Mouse (Mus musculus) A20 (cell line): ENCODE data around the gene Hpcal1.
A peak's percentile ranks its signal among the peaks of the same experiment; 100 is the strongest.

ENCODE experiments used
- DNase-seq: peaks from one replicate; pipeline ENCODE4 v3.0.0-alpha.2; 2011; ENCODE audit warnings: low read depth, low spot score

The Hpcal1 gene

GRCm38 (mm10) chr12:17690564-17691281 lies at the start of gene Hpcal1:
Hpcal1 (plus strand) TSS chr12:17690856.
- DNase-seq: peak; percentile 90

- DNase-seq: no peak
Measured at GRCm38 (mm10) chr12:17641269-17641668, 49.4 kb upstream of the Hpcal1 start.

- no peak for DNase-seq
Measured at GRCm38 (mm10) chr12:17644385-17645222, 46.1 kb upstream of the Hpcal1 start.

- no peak for DNase-seq
Measured at GRCm38 (mm10) chr12:17646457-17646856, 44.2 kb upstream of the Hpcal1 start.

DNA sequence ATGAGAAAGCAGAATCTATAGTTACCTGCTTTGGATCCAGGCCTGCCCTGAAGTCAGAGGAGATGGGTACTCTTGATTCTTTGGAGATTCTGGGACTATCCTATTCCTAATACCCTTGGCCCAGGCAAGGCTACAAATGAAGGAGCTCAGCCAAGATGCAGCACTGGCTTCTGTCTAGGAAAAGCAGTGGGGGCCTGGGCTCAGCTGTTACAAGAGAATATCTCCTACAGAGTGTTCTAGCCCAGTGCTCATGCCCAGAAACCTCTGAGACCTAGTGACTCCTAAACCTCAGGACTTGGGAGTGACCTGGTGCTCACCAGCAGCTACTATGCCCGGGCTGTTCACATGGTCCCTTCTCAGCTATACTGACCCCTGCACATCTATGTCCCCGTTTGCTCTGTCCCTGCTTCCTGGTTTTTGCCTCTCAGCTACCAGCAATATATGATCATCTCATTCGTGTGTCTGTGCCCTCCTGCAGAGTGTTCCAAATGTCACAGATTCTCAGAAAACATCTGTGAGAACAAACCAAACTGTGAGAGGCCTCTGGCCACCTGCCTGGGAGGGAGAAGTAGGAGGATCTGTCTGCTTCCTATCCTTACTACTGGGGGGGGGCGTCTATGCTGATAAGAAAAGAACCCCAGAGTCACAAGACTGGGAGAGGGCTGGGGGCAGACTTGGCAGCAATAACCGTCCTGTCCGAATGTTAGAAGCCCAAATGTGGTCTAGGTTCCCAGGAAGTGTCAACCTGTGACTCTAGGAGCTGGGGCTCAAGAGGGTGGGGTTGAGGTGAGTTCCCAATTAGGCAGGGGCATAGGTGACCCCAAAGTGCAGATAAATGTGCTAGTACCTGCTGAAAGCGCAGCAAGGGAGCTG lies 39.2 kb upstream of the Hpcal1 start:
- DNase-seq: no peak

GRCm38 (mm10) chr12:17652216-17653050 lies 38.2 kb upstream of the Hpcal1 start:
- DNase-seq: no peak

- DNase-seq: no peak
Measured at GRCm38 (mm10) chr12:17653051-17653783, 37.4 kb upstream of the Hpcal1 start.

DNA sequence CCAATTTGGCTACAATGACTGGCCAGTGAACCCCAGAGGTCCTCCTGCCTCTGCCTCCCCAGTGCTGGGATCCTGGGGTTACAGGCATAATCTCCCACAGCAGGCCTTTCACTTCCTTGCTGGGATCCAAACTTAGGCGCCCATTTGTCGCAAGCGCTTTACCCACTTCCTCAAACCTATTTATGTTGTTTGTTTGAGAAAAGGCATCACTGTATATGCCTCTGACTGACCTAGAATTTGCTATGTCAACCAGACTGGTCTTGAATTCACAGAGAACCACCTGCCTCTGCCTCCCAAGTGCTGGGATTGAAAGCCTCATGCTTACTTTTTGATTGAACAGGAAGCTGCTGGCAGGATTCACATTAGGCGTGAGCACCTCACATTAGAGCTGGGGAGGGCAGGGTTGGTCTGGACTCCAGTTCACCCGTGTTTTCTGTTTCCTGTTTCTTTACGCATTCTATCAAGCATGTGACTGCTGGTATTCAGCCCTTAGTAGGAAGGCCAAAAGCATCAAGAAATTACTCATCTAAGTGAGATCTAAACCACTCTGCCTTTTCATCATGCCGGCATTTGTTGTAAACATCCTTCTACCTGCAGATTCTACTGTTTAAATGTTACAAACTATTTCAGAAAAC lies 33.0 kb upstream of the Hpcal1 start:
- DNase-seq: peak; percentile 89

DNA sequence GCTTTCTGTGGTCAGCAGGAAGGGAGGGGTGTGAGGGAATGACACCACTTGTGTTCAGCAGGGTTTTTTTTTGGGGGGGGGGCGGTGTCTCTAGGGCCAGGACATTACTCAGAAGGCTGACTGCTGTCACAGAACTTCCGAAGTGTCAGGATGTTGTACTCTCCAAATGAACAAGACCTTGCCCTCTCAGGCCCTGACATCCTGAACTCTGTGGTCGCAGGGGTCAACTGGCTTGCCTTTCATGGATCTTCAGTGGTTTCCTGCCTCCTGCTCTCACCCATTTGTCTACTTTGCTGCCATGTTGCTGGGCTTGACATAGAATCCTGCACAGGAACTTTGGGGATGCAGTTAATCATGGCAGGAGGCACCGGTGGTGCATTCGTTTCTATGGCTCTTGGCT lies 32.1 kb upstream of the Hpcal1 start:
- no peak for DNase-seq

GRCm38 (mm10) chr12:17661483-17661920 lies 29.2 kb upstream of the Hpcal1 start:
- peak; percentile 68 for DNase-seq

DNA sequence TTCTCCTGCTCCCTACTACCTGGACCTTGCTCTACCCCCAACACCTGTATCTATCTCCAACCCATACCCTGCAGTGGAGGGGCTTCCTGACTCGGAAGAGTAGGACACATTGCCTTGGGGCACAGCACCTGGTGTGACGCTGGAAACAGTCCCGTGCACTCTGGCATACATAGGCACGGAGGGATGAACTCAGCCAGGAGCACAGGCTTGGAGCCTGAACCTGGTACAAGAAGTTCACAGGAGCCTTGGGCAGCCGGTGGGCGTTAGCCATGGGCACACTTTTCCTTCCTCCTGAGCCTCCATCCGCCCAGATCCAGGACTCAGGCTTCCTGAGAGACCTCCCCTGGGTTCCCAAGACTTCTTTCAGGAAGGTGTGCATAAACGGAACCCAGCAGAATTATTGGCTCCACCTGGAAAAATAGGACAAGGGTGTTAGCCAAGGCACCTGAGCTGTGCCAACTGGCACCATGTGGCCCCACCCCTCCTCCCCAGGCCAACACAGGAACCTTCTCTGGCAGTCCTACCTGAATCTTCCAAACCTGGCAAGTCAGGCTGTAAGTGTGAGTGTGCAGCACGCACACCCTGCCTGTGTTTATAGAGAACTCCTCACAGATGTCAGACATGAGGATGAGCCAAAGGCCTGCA lies 26.5 kb upstream of the Hpcal1 start:
- no peak for DNase-seq

DNA sequence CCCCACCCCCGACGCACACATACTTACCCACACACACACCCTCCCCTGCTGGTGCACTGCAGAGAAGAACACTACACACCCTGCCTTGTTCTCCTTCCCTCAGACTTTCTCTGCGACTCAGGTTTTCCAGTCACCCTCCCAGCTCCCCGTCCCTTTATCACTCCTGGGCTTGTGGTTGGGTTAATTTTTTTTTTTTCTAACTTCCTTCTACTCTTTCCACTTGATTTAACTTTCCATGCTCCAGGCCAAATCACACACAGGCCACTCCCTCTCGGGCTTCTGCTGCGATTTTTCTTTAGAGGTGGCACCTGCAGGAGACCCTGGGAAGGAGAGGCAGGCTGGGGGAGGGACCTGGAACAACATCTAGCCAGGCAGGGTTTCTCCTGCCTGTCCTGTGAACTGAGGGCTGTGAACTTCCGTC lies 24.7 kb upstream of the Hpcal1 start:
- DNase-seq: no peak

DNA sequence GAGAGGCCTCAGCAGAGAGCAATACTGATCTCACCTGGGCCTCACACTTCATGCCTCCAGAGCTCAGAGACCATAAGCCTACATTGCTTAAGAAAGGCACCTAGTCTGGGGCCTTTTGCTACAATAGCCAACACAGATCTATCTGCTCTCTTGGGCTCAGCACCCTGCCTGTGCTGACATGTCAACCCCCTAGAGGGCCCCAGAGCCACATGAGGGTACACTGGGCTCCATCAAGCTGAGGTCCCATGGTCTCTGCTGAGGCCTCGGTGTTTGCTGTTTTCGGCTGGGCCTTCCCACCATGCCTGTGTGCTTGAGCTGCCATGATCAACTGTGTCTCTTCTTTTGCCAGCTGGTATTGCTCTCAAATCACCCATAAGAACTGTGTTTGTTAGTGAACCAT lies 24.0 kb upstream of the Hpcal1 start:
- peak; percentile 41 for DNase-seq

GRCm38 (mm10) chr12:17673729-17674128 lies 16.9 kb upstream of the Hpcal1 start:
- no peak for DNase-seq

- DNase-seq: no peak
Measured at GRCm38 (mm10) chr12:17674182-17674812, 16.4 kb upstream of the Hpcal1 start.

GRCm38 (mm10) chr12:17677743-17678142 lies 12.9 kb upstream of the Hpcal1 start:
- DNase-seq: peak; percentile 17

- no peak for DNase-seq
Measured at GRCm38 (mm10) chr12:17679571-17679970, 11.1 kb upstream of the Hpcal1 start.

DNA sequence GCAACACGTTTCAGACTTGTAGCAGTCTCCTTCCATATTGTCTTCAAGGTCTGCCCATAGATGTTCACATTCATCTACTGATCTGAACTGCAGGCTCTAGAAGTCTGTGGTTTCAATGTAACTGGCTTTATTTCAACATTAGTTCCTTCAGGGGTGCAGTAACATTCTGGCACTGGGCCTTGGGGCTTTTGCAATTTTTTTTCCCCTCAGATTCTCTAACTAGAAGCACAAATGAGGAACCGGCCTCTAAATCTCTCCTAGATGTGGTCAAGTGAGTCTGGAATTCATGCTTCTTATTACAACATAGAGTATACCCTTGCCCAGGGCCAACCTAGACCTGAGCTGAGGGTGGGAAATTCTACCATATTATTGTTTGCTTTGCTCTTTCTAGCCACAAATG lies 8.5 kb upstream of the Hpcal1 start:
- DNase-seq: no peak

DNA sequence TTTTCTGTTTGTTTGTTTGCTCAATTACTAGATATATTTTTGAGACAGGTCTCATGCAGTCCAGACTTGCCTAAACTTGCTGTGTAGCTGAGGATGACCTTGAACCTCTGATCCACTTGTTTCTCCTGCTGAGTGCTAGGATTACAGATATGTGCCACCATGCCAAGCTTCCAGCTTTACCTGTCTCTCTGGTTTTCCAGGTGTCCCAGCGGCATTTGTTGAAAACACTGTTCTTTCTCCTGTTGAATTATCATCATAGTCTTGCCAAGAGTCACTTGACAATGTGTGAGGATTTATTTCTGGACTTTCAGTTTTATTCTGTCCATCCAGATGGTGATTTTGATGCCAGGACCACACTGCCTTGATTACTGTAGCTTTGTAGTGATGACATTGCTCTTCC lies 6.3 kb upstream of the Hpcal1 start:
- no peak for DNase-seq
